ENCODE assay signal across 8 mouse cellular contexts in the genomic region with DNA sequence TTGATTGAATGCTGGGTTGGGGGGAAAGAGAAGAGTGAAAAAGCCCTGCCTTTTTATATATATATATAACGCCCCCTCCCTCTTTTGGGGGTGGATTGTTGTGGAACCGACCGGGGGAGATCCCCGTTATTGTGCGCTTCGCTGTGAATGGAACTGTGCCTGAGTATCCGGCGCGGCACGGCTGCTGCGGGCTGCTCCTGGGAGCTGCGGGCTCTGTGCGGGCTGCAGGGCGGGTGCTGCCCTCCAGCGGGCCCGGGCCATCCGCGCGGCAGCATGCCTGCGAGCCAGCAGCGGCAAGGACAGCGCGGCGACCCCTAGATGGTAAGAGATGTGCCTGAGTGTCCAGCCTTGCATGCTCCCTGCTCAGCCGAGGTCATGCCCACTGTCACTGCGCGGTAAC.
DNase-seq lines count a peak whose midpoint lies in the region; ATAC-seq and TF ChIP-seq lines count a peak whose summit lies in the region.

No protein-coding gene starts in this region.

- no peak; the same call in none of the 2 replicates for TF ChIP-seq RAD21 in CH12.LX (IDR thresholded peaks at IDR 0.05; ENCODE audit: low read depth, low read length)

- TF ChIP-seq EP300 in CH12.LX (IDR thresholded peaks at IDR 0.05; ENCODE audit: low read length), result no peak
- TF ChIP-seq EP300 in heart, postnatal 0 days (IDR thresholded peaks at IDR 0.05; ENCODE audit: low read depth), result no peak

- no peak for TF ChIP-seq POLR2A in CH12.LX (IDR thresholded peaks at IDR 0.05; ENCODE audit: low read depth, low read length)
- no peak for TF ChIP-seq POLR2A in embryonic fibroblast, embryonic 13.5 days (IDR thresholded peaks at IDR 0.05; ENCODE audit: low read depth, low read length)

- no peak overlapping the region for H3K9ac ChIP-seq in CH12.LX (ENCODE audit: insufficient read depth, low read depth)
- 0 out of 2 replicates have a peak overlapping the region, but pooled peaks have one; percentile 26 for H3K9ac ChIP-seq in heart, postnatal 0 days (replicated peaks; ENCODE audit: low read depth, low read length)
- H3K9ac ChIP-seq in lung, embryonic 16.5 days (ENCODE audit: low read length), result peak overlapping the region; percentile 45

- under 1% methylated on average over 27 of the region's 27 CpGs for WGBS in heart, postnatal 0 days
- under 1% methylated on average over 27 of the region's 27 CpGs for WGBS in lung, embryonic 16.5 days

- no peaks in the 10 kb centered on the region; a peak in 1 of 4 replicates for H3K4me1 ChIP-seq in CH12.LX (ENCODE audit: control insufficient read depth in 1 of 2, insufficient read depth in 2 of 2)
- peaks cover 3% of the 10 kb centered on the region; the same call in 1 of the 2 replicates for H3K4me1 ChIP-seq in embryonic fibroblast, embryonic 13.5 days (ENCODE audit: control insufficient read depth, insufficient read depth, low read length)
- H3K4me1 ChIP-seq in heart, postnatal 0 days (ENCODE audit: control insufficient read depth, insufficient read depth), result peaks cover 4% of the 10 kb centered on the region; the same call in 1 of the 2 replicates
- H3K4me1 ChIP-seq in lung, embryonic 16.5 days (replicated peaks; ENCODE audit: control insufficient read depth, insufficient read depth, low read length), result peaks cover 12% of the 10 kb centered on the region; the same call in 1 of the 2 replicates

- H3K9me3 ChIP-seq in CH12.LX (replicated peaks; ENCODE audit: low read length), result no peaks in the 10 kb centered on the region
- no peaks in the 10 kb centered on the region for H3K9me3 ChIP-seq in heart, postnatal 0 days (replicated peaks; ENCODE audit: control insufficient read depth, low read length)
- no peaks in the 10 kb centered on the region for H3K9me3 ChIP-seq in lung, embryonic 16.5 days (ENCODE audit: control insufficient read depth, low read length)

- peak; percentile 87 for ATAC-seq in heart, postnatal 0 days (ENCODE audit: insufficient read depth, low read depth)
- peak; percentile 88 for ATAC-seq in lung, embryonic 16.5 days (ENCODE audit: low read depth)

- no peak overlapping the region for H3K4me3 ChIP-seq in CH12.LX (replicated peaks in 1 of 3; ENCODE audit: low read depth in 2 of 3, low read length in 2 of 3, poor library complexity in 1 of 3)
- peak overlapping the region; percentile 4; the same call in 1 of the 2 replicates for H3K4me3 ChIP-seq in embryonic fibroblast, embryonic 13.5 days (ENCODE audit: insufficient read depth, low read length)
- H3K4me3 ChIP-seq in heart, postnatal 0 days (ENCODE audit: low read depth, low read length), result peak overlapping the region; percentile 44
- peak overlapping the region; percentile 35 for H3K4me3 ChIP-seq in lung, embryonic 16.5 days (ENCODE audit: low read length)

- no peak overlapping the region for H3K4me2 ChIP-seq in CH12.LX (ENCODE audit: insufficient read depth, low read depth, poor library complexity, severe bottlenecking)
- H3K4me2 ChIP-seq in heart, postnatal 0 days (ENCODE audit: low read depth, low read length), result peak overlapping the region; percentile 88
- peak overlapping the region; percentile 63 for H3K4me2 ChIP-seq in lung, embryonic 16.5 days (ENCODE audit: low read depth, low read length)

- peak in 1 of 2 experiments; percentile 42; a peak in 2 of 4 replicates for TF ChIP-seq CTCF in CH12.LX (conservative IDR thresholded peaks at IDR 0.05 in 1 of 2, IDR thresholded peaks at IDR 0.05 in 1 of 2; ENCODE audit: low read depth in 2 of 2, low read length in 2 of 2)
- TF ChIP-seq CTCF in embryonic fibroblast, embryonic 13.5 days (IDR thresholded peaks at IDR 0.05; ENCODE audit: borderline replicate concordance, insufficient read depth, low read length), result peak; percentile 65
- peak; percentile 65 for TF ChIP-seq CTCF in heart, postnatal 0 days (IDR thresholded peaks at IDR 0.05; ENCODE audit: low read depth)

- in situ Hi-C loops in CH12.LX (cut with MboI; ENCODE audit: low pct_ligation_motif_present, low pct_unique_long_range_greater_than_20kb, low sequenced_read_pairs), result no loop called here

- no peak for DNase-seq in CH12.LX (ENCODE audit: extremely low read depth)
- DNase-seq in adrenal gland, adult (ENCODE audit: inconsistent age in 2 of 2, low spot score in 1 of 2), result peak; percentile 71 to 79
- peak; percentile 58 for DNase-seq in heart, postnatal 0 days (ENCODE audit: low spot score)
- DNase-seq in kidney, postnatal 25 days, result peak; percentile 57 to 68
- peak; percentile 54 for DNase-seq in ovary, postnatal 14 days (ENCODE audit: low spot score)
- no peak for DNase-seq in T-cell, adult 2 months (ENCODE audit: low spot score)

- H3K27me3 ChIP-seq in CH12.LX (replicated peaks), result peaks cover 75% of the 10 kb centered on the region
- H3K27me3 ChIP-seq in heart, postnatal 0 days (ENCODE audit: control insufficient read depth, insufficient read depth, low read length), result no peaks in the 10 kb centered on the region
- H3K27me3 ChIP-seq in lung, embryonic 16.5 days (ENCODE audit: control insufficient read depth, insufficient read depth, low read depth, low read length), result peaks cover 3% of the 10 kb centered on the region

- H3K36me3 ChIP-seq in CH12.LX (replicated peaks in 1 of 2; ENCODE audit: control insufficient read depth in 1 of 2, insufficient read depth in 1 of 2, low read length in 1 of 2), result no peaks in the 10 kb centered on the region
- H3K36me3 ChIP-seq in heart, postnatal 0 days (replicated peaks; ENCODE audit: control insufficient read depth, insufficient read depth, low read length), result no peaks in the 10 kb centered on the region
- H3K36me3 ChIP-seq in lung, embryonic 16.5 days (ENCODE audit: control insufficient read depth, insufficient read depth, low read length), result no peaks in the 10 kb centered on the region

- dilution Hi-C loops in CH12.LX (cut with MboI; ENCODE audit: extremely low pct_ligation_motif_present, extremely low pct_unique_long_range_greater_than_20kb, low sequenced_read_pairs), result no loop called here

- H3K79me2 ChIP-seq in CH12.LX (replicated peaks; ENCODE audit: control insufficient read depth, extremely low read depth, insufficient read depth, poor library complexity, severe bottlenecking), result no peaks in the 10 kb centered on the region

- no peak overlapping the region for H3K27ac ChIP-seq in CH12.LX (ENCODE audit: insufficient read depth, low read depth)
- no peak overlapping the region for H3K27ac ChIP-seq in embryonic fibroblast, embryonic 13.5 days (ENCODE audit: insufficient read depth, low read length)
- H3K27ac ChIP-seq in heart, postnatal 0 days (ENCODE audit: low read depth), result no peak overlapping the region
- H3K27ac ChIP-seq in lung, embryonic 16.5 days (ENCODE audit: low read length), result no peak overlapping the region

TF ChIP-seq in CH12.LX, 34 proteins besides CTCF, POLR2A, EP300 and RAD21:
- no peak for TF ChIP-seq JUND (conservative IDR thresholded peaks at IDR 0.05; ENCODE audit: low read depth, low read length)
- TF ChIP-seq SMC3 (IDR thresholded peaks at IDR 0.05; ENCODE audit: low read depth, low read length), result 0 out of 2 replicates have a peak, but pooled peaks have one; percentile 6

Comparison
In these comparisons a context has a peak if more than half of its experiments do, and no peak if none do; other contexts are left out.
1. DNase-seq: peak in adrenal gland, adult (2 of 2), heart, postnatal 0 days (single experiment), kidney, postnatal 25 days (2 of 2) and ovary, postnatal 14 days (single experiment); none in CH12.LX (single experiment) and T-cell, adult 2 months (single experiment).
2. H3K4me3 ChIP-seq: peak in embryonic fibroblast, embryonic 13.5 days (single experiment), heart, postnatal 0 days (single experiment) and lung, embryonic 16.5 days (single experiment); none in CH12.LX (0 of 3).